Mouse (Mus musculus): Measurements from ENCODE around the gene Nek8.

GRCm38 (mm10) chr11:78164604-78164923 lies 11.9 kb downstream of the Nek8 start:
- TF ChIP-seq CTCF (IDR thresholded peaks at IDR 0.05; ENCODE audit: low read depth) (no peak), EP300 (IDR thresholded peaks at IDR 0.05; ENCODE audit: low read depth) (no peak)

All from liver, postnatal 0 days (tissue).